Mouse (Mus musculus): ENCODE data around the gene Cacna2d3. TPM values are rescaled to one million over a fixed set of nuclear protein-coding genes. Genes with fewer than 3 reads are reported as not detected.

Gene Cacna2d3
- total and polyA plus RNA-seq, 3 experiments, result not detected

- TF ChIP-seq ZMIZ1 (IDR thresholded peaks at IDR 0.05; ENCODE audit: low read depth, low read length) (no peak), MAZ (IDR thresholded peaks at IDR 0.05; ENCODE audit: low read depth, low read length) (no peak), NRF1 (IDR thresholded peaks at IDR 0.05; ENCODE audit: low read depth, low read length) (no peak), POLR2AphosphoS2 (IDR thresholded peaks at IDR 0.05; ENCODE audit: low read depth, low read length) (no peak), JUND (conservative IDR thresholded peaks at IDR 0.05; ENCODE audit: low read depth, low read length) (no peak), ZNF384 (IDR thresholded peaks at IDR 0.05; ENCODE audit: low read depth, low read length) (no peak), RCOR1 (conservative IDR thresholded peaks at IDR 0.05; ENCODE audit: low read depth, low read length) (no peak), BHLHE40 (IDR thresholded peaks at IDR 0.05; ENCODE audit: low read depth, low read length) (no peak), USF1 (IDR thresholded peaks at IDR 0.05; ENCODE audit: low read depth, low read length) (no peak), GABPA (IDR thresholded peaks at IDR 0.05; ENCODE audit: insufficient replicate concordance, low read depth, low read length) (no peak), CHD1 (IDR thresholded peaks at IDR 0.05; ENCODE audit: low read depth, low read length) (no peak), MYC (IDR thresholded peaks at IDR 0.05; ENCODE audit: low read depth, low read length) (no peak), MEF2A (IDR thresholded peaks at IDR 0.05; ENCODE audit: borderline replicate concordance, low read depth, low read length) (no peak)
- no peak overlapping the region for H3K4me3 ChIP-seq (replicated peaks in 1 of 3; ENCODE audit: low read depth in 2 of 3, low read length in 2 of 3, poor library complexity in 1 of 3)
- H3K27ac ChIP-seq (ENCODE audit: insufficient read depth, low read depth), result no peak overlapping the region
- H3K9ac ChIP-seq (ENCODE audit: insufficient read depth, low read depth), result no peak overlapping the region
- H3K9me3 ChIP-seq (replicated peaks; ENCODE audit: low read length), result peaks cover 18% of the 10 kb centered on the region
- no peaks in the 10 kb centered on the region for H3K27me3 ChIP-seq (replicated peaks)
- H3K79me2 ChIP-seq (replicated peaks; ENCODE audit: control insufficient read depth, extremely low read depth, insufficient read depth, poor library complexity, severe bottlenecking), result no peaks in the 10 kb centered on the region
- dilution Hi-C loops (cut with MboI; ENCODE audit: extremely low pct_ligation_motif_present, extremely low pct_unique_long_range_greater_than_20kb, low sequenced_read_pairs) (no loop called here), in situ Hi-C loops (cut with MboI; ENCODE audit: low pct_ligation_motif_present, low pct_unique_long_range_greater_than_20kb, low sequenced_read_pairs) (no loop called here)
- H3K4me2 ChIP-seq (ENCODE audit: insufficient read depth, low read depth, poor library complexity, severe bottlenecking), result no peak overlapping the region
- H3K4me1 ChIP-seq (ENCODE audit: control insufficient read depth in 1 of 2, insufficient read depth in 2 of 2), result no peaks in the 10 kb centered on the region
- no peak for DNase-seq (ENCODE audit: extremely low read depth)
- H3K36me3 ChIP-seq (replicated peaks in 1 of 2; ENCODE audit: control insufficient read depth in 1 of 2, insufficient read depth in 1 of 2, low read length in 1 of 2), result no peaks in the 10 kb centered on the region
Observed at GRCm38 (mm10) chr14:29204236-29204966, 517.3 kb downstream of the Cacna2d3 start.

GRCm38 (mm10) chr14:29196171-29196570, 525.5 kb downstream of the Cacna2d3 start:
- no peak for DNase-seq (ENCODE audit: extremely low read depth)
- dilution Hi-C loops (cut with MboI; ENCODE audit: extremely low pct_ligation_motif_present, extremely low pct_unique_long_range_greater_than_20kb, low sequenced_read_pairs) (no loop called here), in situ Hi-C loops (cut with MboI; ENCODE audit: low pct_ligation_motif_present, low pct_unique_long_range_greater_than_20kb, low sequenced_read_pairs) (no loop called here)
- H3K9ac ChIP-seq (ENCODE audit: insufficient read depth, low read depth), result no peak overlapping the region
- TF ChIP-seq E2F4 (IDR thresholded peaks at IDR 0.05; ENCODE audit: insufficient replicate concordance, low read depth, low read length), result no peak
- TF ChIP-seq NRF1 (IDR thresholded peaks at IDR 0.05; ENCODE audit: low read depth, low read length), result no peak
- H3K27me3 ChIP-seq (replicated peaks), result no peaks in the 10 kb centered on the region
- no peak overlapping the region for H3K4me2 ChIP-seq (ENCODE audit: insufficient read depth, low read depth, poor library complexity, severe bottlenecking)
- no peaks in the 10 kb centered on the region for H3K79me2 ChIP-seq (replicated peaks; ENCODE audit: control insufficient read depth, extremely low read depth, insufficient read depth, poor library complexity, severe bottlenecking)
- no peak overlapping the region for H3K4me3 ChIP-seq (replicated peaks in 1 of 3; ENCODE audit: low read depth in 2 of 3, low read length in 2 of 3, poor library complexity in 1 of 3)
- H3K36me3 ChIP-seq (replicated peaks in 1 of 2; ENCODE audit: control insufficient read depth in 1 of 2, insufficient read depth in 1 of 2, low read length in 1 of 2), result no peaks in the 10 kb centered on the region
- H3K4me1 ChIP-seq (ENCODE audit: control insufficient read depth in 1 of 2, insufficient read depth in 2 of 2), result no peaks in the 10 kb centered on the region
- peaks cover 35% of the 10 kb centered on the region for H3K9me3 ChIP-seq (replicated peaks; ENCODE audit: low read length)
- H3K27ac ChIP-seq (ENCODE audit: insufficient read depth, low read depth), result no peak overlapping the region

Measured in CH12.LX (cell line).